Mouse (Mus musculus) kidney, embryonic 14.5 days (tissue): ENCODE results near the gene Slc34a3. TPM values are rescaled to one million over a fixed set of nuclear protein-coding genes. Genes with fewer than 3 reads are reported as not detected.
A peak's percentile ranks its signal among the peaks of the same experiment; 100 is the strongest.

ENCODE experiments used
- ATAC-seq: fragments of 200-750 bp; cut with Nextera tagmentation; 2 replicates; pipeline ENCODE4 v1.8.0; 2017; ENCODE audit warnings: moderate number of reproducible peaks, mild to moderate bottlenecking, moderate TSS enrichment, moderate library complexity; ENCODE audit not compliant: low FRiP score, low TSS enrichment
- H3K27ac ChIP-seq: fragments of 300-500 bp; sonication (generic); 2 replicates; pipeline ENCODE4 v1.5.1; 2014; ENCODE audit warnings: low read depth, mild to moderate bottlenecking, low read length, moderate library complexity, mixed read lengths
- H3K27me3 ChIP-seq: fragments of 300-500 bp; sonication (generic); 2 replicates; pipeline ENCODE4 v1.6.1; 2014; ENCODE audit warnings: mild to moderate bottlenecking, low read length; ENCODE audit not compliant: control insufficient read depth, insufficient read depth
- H3K36me3 ChIP-seq: fragments of 300-500 bp; sonication (generic); 2 replicates; pipeline ENCODE4 v1.6.1; 2014; ENCODE audit warnings: low read length, mixed read lengths; ENCODE audit not compliant: control insufficient read depth, insufficient read depth
- H3K4me1 ChIP-seq: fragments of 300-500 bp; sonication (generic); 2 replicates; pipeline ENCODE4 v1.6.1; 2014; ENCODE audit warnings: low read length, mixed read lengths; ENCODE audit not compliant: control insufficient read depth, insufficient read depth
- H3K4me2 ChIP-seq: fragments of 300-500 bp; sonication (generic); replicated peaks from 2 replicates; pipeline ENCODE4 v1.6.1; 2014; ENCODE audit warnings: low read depth, mild to moderate bottlenecking, low read length
- H3K4me3 ChIP-seq: fragments of 300-500 bp; sonication (generic); 2 replicates; pipeline ENCODE4 v1.5.1; 2014; ENCODE audit warnings: mild to moderate bottlenecking, low read length
- H3K9ac ChIP-seq: fragments of 300-500 bp; sonication (generic); 2 replicates; pipeline ENCODE4 v1.6.1; 2014; ENCODE audit warnings: low read depth, mild to moderate bottlenecking, low read length, moderate library complexity
- H3K9me3 ChIP-seq: fragments of 300-500 bp; sonication (generic); 2 replicates; pipeline ENCODE4 v1.6.1; 2016; ENCODE audit warnings: low read length; ENCODE audit not compliant: control insufficient read depth
- WGBS: fragments of 180-500 bp; shearing (Covaris S2); extraction: QIAGEN DNeasy Blood & Tissue Kit; methylation state at CpG from one replicate; pipeline ENCODE4 v1.1.7; 2014; 5-methylcytosine and 5-hydroxymethylcytosine counted together
- polyA plus RNA-seq: library from polyadenylated mRNA; unstranded; fragments of >200 nt; fragmentation: Nextera tagmentation; extraction: Ambion mirVana; gene quantifications from 2 replicates; pipeline ENCODE4 v1.2.1, GENCODE M21; 2014

Gene Slc34a3
- polyA plus RNA-seq, 1 experiment from 2014 or later, result 0.34 TPM

DNA sequence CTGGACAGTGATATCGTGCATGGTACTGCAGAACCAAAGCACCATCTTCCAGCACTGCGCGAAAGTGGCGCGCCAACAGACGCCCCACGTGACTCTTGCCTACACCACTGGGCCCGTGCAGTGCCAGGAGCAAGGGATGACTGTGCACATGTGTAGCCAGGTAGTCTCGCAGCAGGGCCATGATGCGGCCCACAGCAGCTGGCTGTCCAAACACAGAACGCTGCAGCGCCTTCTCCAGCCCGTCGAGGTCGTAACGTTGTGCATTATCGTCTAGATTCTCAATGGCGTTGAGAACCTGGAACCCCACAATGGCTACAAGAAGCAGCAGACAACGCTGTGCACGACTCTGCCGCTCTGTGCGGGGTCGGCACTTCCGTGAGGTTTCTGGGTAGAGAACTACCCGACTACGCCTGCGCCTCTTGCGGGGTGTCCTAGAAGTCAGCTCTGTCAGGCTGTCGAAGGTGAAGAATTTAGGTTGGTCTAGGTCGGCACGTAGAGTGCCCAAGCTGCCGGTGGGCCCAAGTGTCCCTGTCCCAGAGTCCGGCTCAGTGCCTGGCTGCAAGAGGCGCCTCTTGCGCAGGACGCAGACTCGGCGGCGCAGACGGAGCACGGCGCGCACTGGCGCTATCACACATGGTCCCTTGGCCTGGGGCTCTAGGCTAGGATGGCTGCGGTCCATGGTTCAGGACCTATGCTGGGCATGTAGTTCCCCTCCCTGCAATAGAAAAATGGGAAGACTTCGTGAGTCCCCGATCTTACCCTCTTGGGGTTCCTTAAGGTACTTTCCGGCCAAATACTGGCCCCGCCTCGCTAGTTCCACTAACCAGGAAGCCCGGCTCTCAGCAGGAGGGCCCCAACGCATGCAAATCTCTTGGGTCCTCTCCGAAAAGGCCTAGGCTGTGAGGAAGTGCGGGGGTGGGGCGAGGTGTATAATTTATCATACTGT lies 38.7 kb downstream of the Slc34a3 start:
- H3K36me3 ChIP-seq, result peaks cover 22% of the 10 kb centered on the region
- ATAC-seq, result 0 out of 2 replicates have a peak, but pooled peaks have one; percentile 13

DNA sequence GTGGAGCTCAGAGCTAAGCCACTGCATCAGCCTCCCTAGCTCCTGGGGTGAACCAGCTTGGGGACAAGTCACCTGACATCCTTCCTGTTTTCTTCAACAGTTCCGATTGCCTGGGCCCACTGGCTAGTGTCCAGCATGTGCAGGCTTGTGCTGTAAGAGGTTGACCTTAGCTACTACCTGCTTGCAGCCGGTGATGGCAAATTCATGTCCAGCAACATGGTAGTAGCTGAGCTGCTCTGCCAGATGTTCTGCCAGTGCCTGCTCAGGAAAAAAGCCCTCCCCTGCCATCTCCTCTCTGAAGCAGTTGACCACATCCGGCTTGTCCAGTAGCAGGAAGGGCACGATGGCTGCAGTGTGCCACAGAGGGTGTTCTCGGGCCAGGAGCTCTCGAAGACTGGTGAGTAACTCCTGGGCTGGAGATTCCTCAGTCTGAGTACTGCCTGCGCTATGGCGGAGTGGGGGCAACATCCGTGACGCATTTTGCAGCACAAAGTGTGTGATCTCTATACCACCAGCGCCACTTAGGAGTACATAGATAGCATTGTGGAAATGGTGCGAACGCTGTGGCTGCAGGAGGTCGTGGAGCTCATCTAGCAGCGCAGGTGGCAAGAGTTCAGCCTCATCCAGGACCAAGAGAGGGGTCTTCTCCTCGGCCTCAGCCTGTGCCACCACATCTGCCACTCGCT lies 39.5 kb downstream of the Slc34a3 start:
- WGBS, result 87% methylated on average over 17 of the region's 17 CpGs
- H3K36me3 ChIP-seq, result peaks cover 13% of the 10 kb centered on the region
- H3K4me2 ChIP-seq, result peak overlapping the region; percentile 56; the same call in 1 of the 2 replicates
- no peak overlapping the region for H3K4me3 ChIP-seq
- no peaks in the 10 kb centered on the region for H3K9me3 ChIP-seq
- H3K27me3 ChIP-seq, result no peaks in the 10 kb centered on the region
- peaks cover 4% of the 10 kb centered on the region; the same call in 1 of the 2 replicates for H3K4me1 ChIP-seq
- ATAC-seq, result no peak
- no peak overlapping the region for H3K27ac ChIP-seq
- peak overlapping the region; percentile 44 for H3K9ac ChIP-seq

More for the DNA sequence above, 38.7 kb downstream of the Slc34a3 start:
- Histone ChIP-seq H3K4me2 (peak overlapping the region; percentile 56), H3K4me1 (peaks cover 4% of the 10 kb centered on the region; the same call in 1 of the 2 replicates), H3K4me3 (peak overlapping the region; percentile 31), H3K27me3 (no peaks in the 10 kb centered on the region), H3K27ac (peak overlapping the region; percentile 83; the same call in 1 of the 2 replicates), H3K9ac (peak overlapping the region; percentile 44; the same call in 1 of the 2 replicates), H3K9me3 (no peaks in the 10 kb centered on the region)
- 19% methylated on average over 55 of the region's 55 CpGs for WGBS

GRCm38 (mm10) chr2:25194006-25194405 lies 40.2 kb downstream of the Slc34a3 start:
- Histone ChIP-seq H3K9ac (no peak overlapping the region), H3K4me3 (no peak overlapping the region), H3K4me2 (no peak overlapping the region; the same call in 1 of the 2 replicates), H3K4me1 (peaks cover 4% of the 10 kb centered on the region; the same call in 1 of the 2 replicates), H3K36me3 (peaks cover 8% of the 10 kb centered on the region; the same call in 1 of the 2 replicates), H3K27ac (peak overlapping the region; percentile 6; the same call in 1 of the 2 replicates), H3K9me3 (no peaks in the 10 kb centered on the region), H3K27me3 (no peaks in the 10 kb centered on the region)
- WGBS, result 81% methylated on average over 5 of the region's 5 CpGs
- ATAC-seq, result no peak

DNA sequence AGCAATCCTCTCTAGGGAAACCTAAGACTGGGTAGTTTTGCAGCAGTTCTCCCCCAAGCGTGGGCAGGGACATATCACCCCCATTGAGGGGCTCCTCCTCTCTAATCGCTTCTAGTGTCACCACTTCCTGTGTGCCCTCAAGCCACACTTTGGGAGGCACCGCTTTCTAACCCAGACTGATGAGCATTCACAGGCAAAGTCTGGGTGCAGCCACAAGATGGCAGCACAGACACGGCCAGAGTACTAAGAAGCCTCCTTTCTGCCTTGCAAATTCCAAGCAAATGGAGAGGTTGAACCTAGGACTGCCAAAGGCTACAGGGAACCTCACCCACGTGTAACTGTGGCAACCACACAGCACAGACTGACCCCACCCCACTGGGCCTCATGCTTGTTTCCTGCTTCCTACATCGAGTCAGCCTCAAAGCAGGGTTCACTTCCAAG lies 40.8 kb downstream of the Slc34a3 start:
- Histone ChIP-seq H3K4me1 (peaks cover 4% of the 10 kb centered on the region; the same call in 1 of the 2 replicates), H3K4me3 (no peak overlapping the region), H3K36me3 (peaks cover 1% of the 10 kb centered on the region; the same call in 1 of the 2 replicates), H3K27me3 (no peaks in the 10 kb centered on the region), H3K9me3 (no peaks in the 10 kb centered on the region), H3K4me2 (peak overlapping the region; percentile 3; the same call in 1 of the 2 replicates), H3K27ac (peak overlapping the region; percentile 6; the same call in 1 of the 2 replicates), H3K9ac (no peak overlapping the region)
- peak; percentile 58 for ATAC-seq
- WGBS, result 5% methylated on average over 6 of the region's 6 CpGs

- WGBS, result 77% methylated on average over 6 of the region's 6 CpGs
- Histone ChIP-seq H3K27me3 (peaks cover 5% of the 10 kb centered on the region; the same call in 1 of the 2 replicates), H3K4me3 (no peak overlapping the region), H3K27ac (no peak overlapping the region), H3K4me2 (no peak overlapping the region), H3K9me3 (no peaks in the 10 kb centered on the region), H3K9ac (no peak overlapping the region), H3K36me3 (no peaks in the 10 kb centered on the region), H3K4me1 (peaks cover 12% of the 10 kb centered on the region; the same call in 1 of the 2 replicates)
- no peak for ATAC-seq
Measured at GRCm38 (mm10) chr2:25187841-25188240, 46.3 kb downstream of the Slc34a3 start.

GRCm38 (mm10) chr2:25186575-25186930 lies 47.6 kb downstream of the Slc34a3 start:
- Histone ChIP-seq H3K4me2 (peak overlapping the region; percentile 90), H3K27ac (no peak overlapping the region), H3K4me3 (no peak overlapping the region; the same call in 1 of the 2 replicates), H3K9me3 (no peaks in the 10 kb centered on the region), H3K9ac (no peak overlapping the region), H3K36me3 (no peaks in the 10 kb centered on the region), H3K27me3 (peaks cover 8% of the 10 kb centered on the region; the same call in 1 of the 2 replicates), H3K4me1 (peaks cover 15% of the 10 kb centered on the region; the same call in 1 of the 2 replicates)
- no peak for ATAC-seq
- 36% methylated on average over 5 of the region's 5 CpGs for WGBS

DNA sequence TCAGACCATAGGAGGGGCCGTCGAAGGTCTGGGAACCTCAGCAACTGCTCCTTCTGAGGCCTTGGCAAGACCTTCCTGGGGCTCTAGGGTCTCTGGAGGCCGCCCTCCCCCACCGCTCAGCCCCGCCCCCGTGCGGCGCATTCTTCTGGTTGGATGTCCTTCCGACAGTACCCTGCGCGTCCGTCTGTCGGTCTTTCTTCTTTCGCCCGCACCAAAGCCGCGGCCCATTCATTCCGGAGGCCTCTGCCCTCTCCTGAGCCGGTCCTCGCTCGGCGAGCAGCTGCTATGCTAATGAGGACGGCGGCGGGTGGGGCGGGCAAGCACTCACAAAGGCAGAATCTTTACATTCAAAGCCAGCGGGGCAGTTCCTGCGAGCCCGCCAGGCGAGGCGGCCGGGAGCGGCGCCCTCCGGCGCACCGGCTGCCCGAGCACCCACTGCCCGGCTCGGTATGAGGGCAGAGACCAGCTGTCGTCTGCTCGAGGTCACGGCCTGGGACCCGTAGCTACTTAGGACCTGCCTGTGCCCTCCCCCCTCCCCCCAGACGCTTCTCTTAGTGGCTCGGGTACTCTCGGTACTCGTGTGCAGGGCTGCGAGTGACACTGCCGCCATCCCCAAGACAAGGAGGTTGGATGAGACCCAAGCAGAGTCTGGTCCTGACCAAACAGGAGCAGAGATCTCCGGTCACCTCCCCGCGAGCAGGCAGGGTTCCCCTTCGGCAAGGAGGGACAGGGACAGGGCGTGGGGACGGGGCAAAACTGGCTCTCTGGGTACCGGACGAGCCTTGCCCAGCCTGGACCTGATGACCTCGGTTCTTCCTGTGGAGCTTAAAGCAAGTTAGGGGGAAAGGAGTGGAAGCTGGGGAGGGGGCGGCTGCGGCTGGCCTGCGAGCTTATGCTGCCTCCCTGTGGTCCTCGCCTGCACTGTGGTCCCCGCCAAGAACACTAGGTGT lies 48.3 kb downstream of the Slc34a3 start:
- H3K36me3 ChIP-seq, result no peaks in the 10 kb centered on the region
- peak; percentile 61 for ATAC-seq
- H3K9me3 ChIP-seq, result no peaks in the 10 kb centered on the region
- H3K9ac ChIP-seq, result peak overlapping the region; percentile 59
- peak overlapping the region; percentile 79; the same call in 1 of the 2 replicates for H3K27ac ChIP-seq
- peaks cover 14% of the 10 kb centered on the region for H3K27me3 ChIP-seq
- peaks cover 18% of the 10 kb centered on the region; the same call in 1 of the 2 replicates for H3K4me1 ChIP-seq
- under 1% methylated on average over 63 of the region's 64 CpGs for WGBS
- H3K4me3 ChIP-seq, result peak overlapping the region; percentile 45
- H3K4me2 ChIP-seq, result peak overlapping the region; percentile 90

GRCm38 (mm10) chr2:25184496-25184895 lies 49.7 kb downstream of the Slc34a3 start:
- WGBS, result 90% methylated on average over 7 of the region's 7 CpGs

More at GRCm38 (mm10) chr2:25184496-25184895, 49.7 kb downstream of the Slc34a3 start:
- no peak overlapping the region for H3K4me2 ChIP-seq
- no peak overlapping the region for H3K9ac ChIP-seq
- peaks cover 21% of the 10 kb centered on the region; the same call in 1 of the 2 replicates for H3K4me1 ChIP-seq
- H3K27ac ChIP-seq, result no peak overlapping the region
- no peaks in the 10 kb centered on the region for H3K9me3 ChIP-seq
- no peak for ATAC-seq
- no peak overlapping the region for H3K4me3 ChIP-seq
- peaks cover 18% of the 10 kb centered on the region for H3K27me3 ChIP-seq
- H3K36me3 ChIP-seq, result no peaks in the 10 kb centered on the region
